Mouse (Mus musculus) limb, embryonic 10.5 days (tissue): ENCODE results near the gene Grid1. TPM values are rescaled to one million over a fixed set of nuclear protein-coding genes. Genes with fewer than 3 reads are reported as not detected.
A peak's percentile ranks its signal among the peaks of the same experiment; 100 is the strongest.

Source experiments
- DNase-seq: peaks from one replicate; pipeline ENCODE4 v3.0.0-alpha.2; 2017; ENCODE audit warnings: low spot score
- H3K27ac ChIP-seq: fragments of 300-500 bp; sonication (generic); 2 replicates; pipeline ENCODE4 v1.5.1; 2016; ENCODE audit warnings: mild to moderate bottlenecking
- H3K27me3 ChIP-seq: fragments of 300-500 bp; sonication (generic); 2 replicates; pipeline ENCODE4 v1.6.1; 2016; ENCODE audit warnings: low read depth, mild to moderate bottlenecking; ENCODE audit not compliant: poor library complexity, severe bottlenecking
- H3K36me3 ChIP-seq: fragments of 300-500 bp; sonication (generic); 2 replicates; pipeline ENCODE4 v1.6.1; 2016; ENCODE audit warnings: mild to moderate bottlenecking, moderate library complexity
- H3K4me1 ChIP-seq: fragments of 300-500 bp; sonication (generic); 2 replicates; pipeline ENCODE4 v1.6.1; 2016
- H3K4me3 ChIP-seq: fragments of 300-500 bp; sonication (generic); 2 replicates; pipeline ENCODE4 v1.5.1; 2016; ENCODE audit warnings: mild to moderate bottlenecking, moderate library complexity
- H3K9me3 ChIP-seq: fragments of 300-500 bp; sonication (generic); replicated peaks from 2 replicates; pipeline ENCODE4 v1.6.1; 2016; ENCODE audit warnings: mild to moderate bottlenecking
- WGBS: fragments of 180-500 bp; shearing (Covaris S2); methylation state at CpG from one replicate; pipeline ENCODE4 v1.1.7; 2016; 5-methylcytosine and 5-hydroxymethylcytosine counted together
- polyA plus RNA-seq: library from polyadenylated mRNA; unstranded; fragments of >200 nt; fragmentation: Nextera tagmentation; extraction: Ambion mirVana; gene quantifications from 2 replicates; pipeline ENCODE4 v1.2.1, GENCODE M21; 2016

Grid1 gene
- polyA plus RNA-seq, 1 experiment from 2014 or later = 0.05 TPM

DNA sequence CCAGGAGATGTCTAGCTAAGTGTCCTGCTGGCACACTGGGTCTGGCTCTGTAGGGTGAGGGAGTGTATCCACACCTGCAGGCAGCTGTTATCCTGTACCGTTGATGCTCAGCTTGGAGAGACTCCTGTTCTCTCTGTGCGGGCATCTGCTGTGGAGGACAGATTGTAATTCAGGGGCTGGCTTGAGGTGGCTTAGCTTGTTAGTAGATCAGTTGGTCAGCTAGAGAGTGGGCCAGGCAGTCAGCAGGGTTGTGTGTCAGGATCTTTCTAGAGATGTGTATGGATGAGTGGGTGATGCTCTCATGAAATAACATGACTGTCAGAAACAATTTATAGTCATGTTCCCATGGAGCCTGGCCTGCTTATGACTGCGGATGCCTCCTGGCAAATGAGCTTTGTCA lies 24.3 kb downstream of the Grid1 start:
- no peaks in the 10 kb centered on the region for H3K9me3 ChIP-seq
- DNase-seq = no peak
- no peak overlapping the region for H3K27ac ChIP-seq
- H3K4me1 ChIP-seq = 0 out of 2 replicates have a peak, but pooled peaks cover 3% of the 10 kb centered on the region
- H3K27me3 ChIP-seq = no peaks in the 10 kb centered on the region
- WGBS = 98% methylated on average over 3 of the region's 3 CpGs
- no peak overlapping the region for H3K4me3 ChIP-seq
- H3K36me3 ChIP-seq = no peaks in the 10 kb centered on the region

DNA sequence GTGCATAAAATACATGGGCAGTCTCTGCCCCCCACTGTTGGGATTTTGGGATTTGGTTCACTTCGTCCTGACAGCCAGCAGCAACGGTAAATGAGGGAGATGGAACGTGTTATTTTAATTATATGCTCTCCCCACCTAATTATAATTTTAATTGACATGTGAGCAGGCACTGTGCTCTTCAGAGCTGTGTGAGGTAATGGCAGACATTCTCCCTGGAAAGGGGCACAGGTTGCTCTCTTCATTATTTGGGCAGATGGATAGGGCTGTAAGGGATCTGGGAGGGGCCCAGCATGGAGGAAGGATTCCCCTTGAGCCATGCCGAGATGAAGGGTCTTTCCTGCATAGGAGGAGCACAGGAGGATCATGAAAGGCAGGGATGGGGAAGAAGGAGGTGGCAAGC lies 26.9 kb downstream of the Grid1 start:
- DNase-seq = no peak
- Histone ChIP-seq H3K27ac (no peak overlapping the region), H3K36me3 (no peaks in the 10 kb centered on the region), H3K9me3 (no peaks in the 10 kb centered on the region), H3K27me3 (no peaks in the 10 kb centered on the region), H3K4me3 (no peak overlapping the region), H3K4me1 (0 out of 2 replicates have a peak, but pooled peaks cover 2% of the 10 kb centered on the region)
- 69% methylated on average over 4 of the region's 4 CpGs for WGBS

GRCm38 (mm10) chr14:34847625-34848024 lies 27.7 kb downstream of the Grid1 start:
- no peaks in the 10 kb centered on the region for H3K4me1 ChIP-seq
- no peak for DNase-seq
- no peak overlapping the region for H3K27ac ChIP-seq
- WGBS = 90% methylated on average over 5 of the region's 5 CpGs
- H3K9me3 ChIP-seq = no peaks in the 10 kb centered on the region
- H3K36me3 ChIP-seq = no peaks in the 10 kb centered on the region
- no peak overlapping the region for H3K4me3 ChIP-seq
- H3K27me3 ChIP-seq = no peaks in the 10 kb centered on the region

DNA sequence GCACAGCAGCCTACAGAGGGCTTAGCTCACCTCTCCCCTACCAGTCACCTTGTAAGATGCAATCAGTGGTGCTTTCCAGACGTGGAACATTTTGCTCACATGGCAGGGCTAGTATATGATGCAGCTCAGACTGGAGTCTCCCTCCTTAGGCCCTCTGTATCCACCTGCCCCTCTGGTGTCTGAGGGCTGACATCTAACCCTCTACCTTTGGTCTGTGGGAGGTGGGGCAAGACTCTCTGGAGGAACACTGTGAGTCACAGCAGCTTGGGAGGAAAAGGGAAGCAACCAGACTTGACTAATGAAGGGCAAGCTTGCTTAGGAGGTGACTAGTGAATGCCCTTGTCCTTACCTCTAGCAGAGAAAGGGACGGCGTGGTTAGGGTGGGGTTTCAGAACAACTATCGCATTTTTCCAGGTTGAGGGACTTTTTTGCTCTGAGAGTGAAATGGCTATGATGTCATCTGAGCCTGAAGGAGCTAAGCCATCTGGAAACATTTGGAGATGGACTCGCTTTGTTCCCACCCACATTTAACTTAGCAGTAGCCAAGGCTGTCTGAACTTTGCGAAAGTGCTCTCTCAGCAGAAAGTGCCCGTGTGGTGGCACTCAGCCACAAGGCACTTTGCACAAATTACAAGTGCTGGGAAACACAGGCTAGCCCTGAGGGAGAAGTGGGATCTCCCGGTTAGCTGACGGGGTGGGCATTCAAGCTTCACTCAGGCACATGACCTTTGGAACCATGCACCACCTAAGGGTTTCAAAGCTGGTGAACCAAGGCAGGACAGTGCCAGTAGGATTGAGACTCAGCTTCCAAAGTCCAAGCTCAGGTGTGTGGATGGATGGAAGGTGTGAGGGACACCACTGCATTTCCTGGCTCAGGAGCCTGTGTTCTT lies 41.2 kb downstream of the Grid1 start:
- 81% methylated on average over 9 of the region's 9 CpGs for WGBS
- Histone ChIP-seq H3K36me3 (no peaks in the 10 kb centered on the region), H3K4me1 (no peaks in the 10 kb centered on the region), H3K4me3 (no peak overlapping the region), H3K27me3 (no peaks in the 10 kb centered on the region), H3K27ac (no peak overlapping the region), H3K9me3 (no peaks in the 10 kb centered on the region)
- no peak for DNase-seq

GRCm38 (mm10) chr14:34867266-34867665 lies 47.4 kb downstream of the Grid1 start:
- 21% methylated on average over 5 of the region's 5 CpGs for WGBS
- no peaks in the 10 kb centered on the region for H3K36me3 ChIP-seq
- no peaks in the 10 kb centered on the region for H3K4me1 ChIP-seq
- H3K27me3 ChIP-seq = no peaks in the 10 kb centered on the region
- no peaks in the 10 kb centered on the region for H3K9me3 ChIP-seq
- H3K4me3 ChIP-seq = no peak overlapping the region
- H3K27ac ChIP-seq = no peak overlapping the region
- peak; percentile 86 for DNase-seq

GRCm38 (mm10) chr14:34868513-34869260 lies 48.8 kb downstream of the Grid1 start:
- no peaks in the 10 kb centered on the region for H3K4me1 ChIP-seq
- H3K27me3 ChIP-seq = no peaks in the 10 kb centered on the region
- H3K36me3 ChIP-seq = no peaks in the 10 kb centered on the region
- no peak overlapping the region for H3K27ac ChIP-seq
- no peak for DNase-seq
- H3K9me3 ChIP-seq = no peaks in the 10 kb centered on the region
- 82% methylated on average over 6 of the region's 6 CpGs for WGBS
- H3K4me3 ChIP-seq = no peak overlapping the region

DNA sequence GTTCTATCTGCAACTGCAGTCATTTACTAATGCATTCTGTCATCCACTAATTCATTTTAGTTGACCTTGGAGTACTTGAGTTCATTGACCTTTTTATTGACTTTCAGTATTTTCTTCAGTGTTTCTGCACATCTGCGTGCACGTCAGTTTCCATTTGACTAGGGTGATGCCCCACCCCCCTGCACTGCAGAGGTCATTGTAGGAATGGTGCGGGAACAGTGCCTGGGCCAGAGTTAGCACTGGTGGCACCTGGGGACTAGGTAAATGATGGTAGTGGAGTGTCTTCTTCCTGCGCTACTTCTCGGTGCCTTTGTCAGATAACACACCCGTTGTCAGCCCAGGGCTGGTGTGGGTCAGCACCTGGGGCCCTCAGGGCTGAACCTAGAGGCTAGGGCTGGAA lies 60.1 kb downstream of the Grid1 start:
- no peak overlapping the region for H3K27ac ChIP-seq
- WGBS = 40% methylated on average over 6 of the region's 6 CpGs
- no peak overlapping the region for H3K4me3 ChIP-seq

DNA sequence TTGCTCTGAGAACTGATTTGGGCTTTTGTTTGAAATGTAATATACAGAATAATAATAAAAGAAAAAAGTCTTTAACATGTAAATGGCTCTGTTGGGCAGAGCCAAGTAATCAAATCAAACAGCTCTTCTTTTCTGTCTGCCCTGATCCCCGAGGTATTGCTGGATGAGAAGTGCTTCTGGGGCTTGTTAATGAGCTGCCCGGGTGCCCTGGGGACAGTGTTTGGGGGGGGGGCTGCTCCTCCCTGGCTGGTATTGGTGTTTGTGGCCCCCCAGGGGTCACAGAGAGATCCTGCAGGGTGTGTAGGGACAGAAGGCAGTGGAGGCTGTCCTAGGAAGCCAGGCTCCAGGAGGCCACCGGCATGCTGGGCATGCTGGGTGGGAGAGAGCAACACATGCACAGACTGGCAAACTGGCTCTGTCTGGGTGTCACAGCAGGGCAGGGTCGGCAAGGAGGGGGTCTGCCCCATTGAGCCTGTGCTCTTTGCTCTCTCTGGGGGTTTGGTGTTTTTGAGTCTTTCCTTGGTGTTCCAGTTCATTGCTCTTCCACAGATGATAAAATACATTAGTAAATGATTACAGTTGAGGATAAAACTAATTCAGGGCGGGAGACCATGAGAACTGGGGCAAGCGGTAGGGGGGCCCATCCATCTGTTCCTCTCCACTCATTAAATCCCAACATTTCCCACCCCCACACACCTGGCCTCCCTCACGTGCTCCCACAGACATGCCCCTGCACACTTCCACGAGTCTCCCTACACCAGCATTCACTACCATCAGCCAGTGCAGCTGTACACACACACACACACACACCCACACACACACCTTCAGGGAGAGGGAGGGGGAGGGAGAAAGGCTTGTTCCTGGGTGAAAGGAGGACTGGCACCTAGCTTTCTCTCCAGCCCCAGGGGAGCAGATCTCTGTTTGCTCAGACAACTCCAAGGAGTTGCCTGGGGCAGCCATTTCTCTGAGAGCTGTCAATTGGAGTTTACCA lies 60.8 kb downstream of the Grid1 start:
- 29% methylated on average over 8 of the region's 8 CpGs for WGBS

More for the DNA sequence above, 60.1 kb downstream of the Grid1 start:
- no peaks in the 10 kb centered on the region for H3K9me3 ChIP-seq
- DNase-seq = no peak
- H3K27me3 ChIP-seq = no peaks in the 10 kb centered on the region
- no peaks in the 10 kb centered on the region for H3K36me3 ChIP-seq
- H3K4me1 ChIP-seq = no peaks in the 10 kb centered on the region

GRCm38 (mm10) chr14:34884194-34884593 lies 64.3 kb downstream of the Grid1 start:
- no peaks in the 10 kb centered on the region for H3K27me3 ChIP-seq
- whole genome bisulfite sequencing = 93% methylated on average over 11 of the region's 11 CpGs
- DNase-seq = no peak

More for the DNA sequence above, 60.8 kb downstream of the Grid1 start:
- Histone ChIP-seq H3K9me3 (no peaks in the 10 kb centered on the region), H3K4me3 (no peak overlapping the region), H3K27me3 (no peaks in the 10 kb centered on the region), H3K4me1 (no peaks in the 10 kb centered on the region), H3K27ac (no peak overlapping the region), H3K36me3 (no peaks in the 10 kb centered on the region)
- no peak for DNase-seq

DNA sequence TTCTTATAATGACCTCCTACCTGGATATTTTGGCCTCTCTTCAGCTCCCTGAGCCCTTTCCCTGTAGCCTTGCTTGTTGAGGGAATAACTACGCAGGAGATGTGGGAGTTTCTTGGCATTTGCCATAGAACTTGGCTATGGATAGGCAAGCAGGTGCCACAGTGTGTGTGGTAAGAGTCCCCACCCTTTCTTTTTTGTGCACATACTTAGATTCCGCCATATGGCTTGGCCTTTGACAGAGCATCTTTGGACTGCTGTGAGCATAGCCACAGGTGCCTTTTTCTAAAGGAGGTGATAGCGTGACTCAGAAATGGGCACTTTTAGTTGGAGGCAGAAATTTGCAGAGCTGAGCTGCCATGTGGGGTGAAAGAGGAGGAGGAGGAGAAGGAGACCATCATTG lies 64.7 kb downstream of the Grid1 start:
- DNase-seq = no peak
- Histone ChIP-seq H3K4me3 (no peak overlapping the region), H3K9me3 (no peaks in the 10 kb centered on the region), H3K36me3 (no peaks in the 10 kb centered on the region), H3K27me3 (no peaks in the 10 kb centered on the region), H3K4me1 (no peaks in the 10 kb centered on the region), H3K27ac (no peak overlapping the region)
- 95% methylated on average over 3 of the region's 3 CpGs for WGBS

More at GRCm38 (mm10) chr14:34884194-34884593, 64.3 kb downstream of the Grid1 start:
- H3K27ac ChIP-seq = no peak overlapping the region
- H3K9me3 ChIP-seq = no peaks in the 10 kb centered on the region
- no peaks in the 10 kb centered on the region for H3K36me3 ChIP-seq
- no peaks in the 10 kb centered on the region for H3K4me1 ChIP-seq
- no peak overlapping the region for H3K4me3 ChIP-seq

DNA sequence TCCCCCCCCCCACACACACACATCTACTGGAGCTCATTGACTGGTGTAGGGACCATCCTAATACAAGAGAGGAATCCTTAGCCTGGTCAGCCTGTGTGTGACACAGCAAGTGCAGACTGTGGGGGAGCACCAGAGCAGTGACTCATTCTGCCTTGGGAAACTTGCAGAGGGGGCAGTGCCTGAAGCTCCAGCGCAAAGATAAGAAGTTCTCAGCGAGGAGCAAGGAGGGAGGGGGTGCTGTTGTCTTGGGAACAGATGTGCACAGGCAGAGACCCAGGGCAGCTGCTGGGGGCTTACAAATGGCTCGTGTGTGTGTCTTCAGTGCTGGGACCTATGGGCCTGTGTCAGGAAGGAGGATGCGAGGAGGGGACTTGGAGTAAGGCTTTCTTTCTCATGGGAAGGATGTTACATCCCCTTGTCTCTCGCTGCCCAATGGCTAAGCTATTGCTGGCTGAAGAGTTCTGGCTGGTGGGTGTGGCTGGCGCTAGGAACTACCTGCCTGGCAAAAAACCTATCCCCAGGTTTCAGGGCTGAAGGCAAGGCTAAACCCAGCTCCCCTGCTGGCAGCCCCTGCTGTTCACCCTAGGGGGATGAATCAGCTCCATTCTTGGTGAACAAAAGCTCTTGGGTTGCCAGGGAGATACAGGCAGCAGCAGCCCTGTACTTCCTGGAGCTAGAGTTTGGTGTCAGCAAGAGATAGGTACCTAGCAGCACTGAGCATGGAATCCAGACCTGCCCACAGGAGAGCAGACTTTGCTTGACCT lies 72.0 kb downstream of the Grid1 start:
- Histone ChIP-seq H3K9me3 (no peaks in the 10 kb centered on the region), H3K27ac (no peak overlapping the region), H3K27me3 (peaks cover 28% of the 10 kb centered on the region), H3K36me3 (no peaks in the 10 kb centered on the region), H3K4me1 (peaks cover 10% of the 10 kb centered on the region), H3K4me3 (no peak overlapping the region)
- 10% methylated on average over 6 of the region's 6 CpGs for WGBS
- DNase-seq = no peak
